Mouse (Mus musculus) midbrain, embryonic 13.5 days (tissue): ENCODE measurements around the gene Timeless. TPM values are rescaled to one million over a fixed set of nuclear protein-coding genes. Genes with fewer than 3 reads are reported as not detected.
"Not testable (repeated sequence)": the region's sequence is repeated elsewhere in the genome, so short reads cannot be mapped to it uniquely, and the experiment has no call there.

Experiments used
- ATAC-seq: fragments of 200-750 bp; cut with Nextera tagmentation; 2 replicates; pipeline ENCODE4 v1.8.0; 2017; ENCODE audit warnings: mild to moderate bottlenecking, moderate TSS enrichment, moderate library complexity
- H3K27ac ChIP-seq: fragments of 300-500 bp; sonication (generic); 2 replicates; pipeline ENCODE4 v1.5.1; 2015; ENCODE audit warnings: inconsistent platforms, mild to moderate bottlenecking, moderate library complexity
- H3K27me3 ChIP-seq: fragments of 300-500 bp; sonication (generic); 2 replicates; pipeline ENCODE4 v1.6.1; 2015; ENCODE audit warnings: mild to moderate bottlenecking, inconsistent platforms
- H3K36me3 ChIP-seq: fragments of 300-500 bp; sonication (generic); 2 replicates; pipeline ENCODE4 v1.6.1; 2015; ENCODE audit warnings: mild to moderate bottlenecking, inconsistent platforms
- H3K4me1 ChIP-seq: fragments of 300-500 bp; sonication (generic); replicated peaks from 2 replicates; pipeline ENCODE4 v1.6.1; 2015; ENCODE audit warnings: inconsistent platforms
- H3K4me2 ChIP-seq: fragments of 300-500 bp; sonication (generic); replicated peaks from 2 replicates; pipeline ENCODE4 v1.6.1; 2015; ENCODE audit warnings: moderate library complexity, mild to moderate bottlenecking, inconsistent platforms
- H3K4me3 ChIP-seq: fragments of 300-500 bp; sonication (generic); replicated peaks from 2 replicates; pipeline ENCODE4 v1.5.1; 2015; ENCODE audit warnings: mild to moderate bottlenecking, inconsistent platforms
- H3K9ac ChIP-seq: fragments of 300-500 bp; sonication (generic); replicated peaks from 2 replicates; pipeline ENCODE4 v1.6.1; 2015; ENCODE audit warnings: mild to moderate bottlenecking, inconsistent platforms
- H3K9me3 ChIP-seq: fragments of 300-500 bp; sonication (generic); 2 replicates; pipeline ENCODE4 v1.6.1; 2016; ENCODE audit warnings: mild to moderate bottlenecking, inconsistent platforms
- WGBS: fragments of 180-500 bp; shearing (Covaris S2); methylation state at CpG from one replicate; pipeline ENCODE4 v1.1.7; 2015; 5-methylcytosine and 5-hydroxymethylcytosine counted together
- polyA plus RNA-seq: library from polyadenylated mRNA; unstranded; fragments of >200 nt; fragmentation: Nextera tagmentation; extraction: Ambion mirVana; gene quantifications from 2 replicates; pipeline ENCODE4 v1.2.1, GENCODE M21; 2015

The Timeless gene
- polyA plus RNA-seq, 1 experiment from 2014 or later = 28.6 TPM

DNA sequence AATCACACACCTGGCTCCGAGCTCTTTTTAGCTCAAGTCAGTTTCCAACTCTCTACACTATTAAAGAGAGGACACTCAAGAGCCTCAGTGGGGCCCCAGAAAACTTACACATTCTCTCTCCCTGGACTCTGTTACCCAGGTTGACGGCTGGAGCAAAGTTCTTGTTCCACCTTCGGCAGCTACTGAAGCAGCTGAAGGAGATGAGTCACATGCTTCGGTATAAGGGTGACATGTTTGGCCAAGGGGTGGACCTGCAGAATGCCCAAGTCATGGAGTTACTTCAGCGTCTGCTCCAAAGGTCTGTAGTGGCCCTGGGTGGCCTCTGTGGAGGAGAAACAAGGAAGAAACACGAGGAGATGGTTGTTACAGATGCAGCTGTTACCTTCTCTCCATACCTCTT is 49.1 kb downstream of the Timeless start:
- Histone ChIP-seq H3K9me3 (no peaks in the 10 kb centered on the region), H3K36me3 (peaks cover 75% of the 10 kb centered on the region), H3K27ac (no peak overlapping the region), H3K4me3 (no peak overlapping the region), H3K4me1 (no peaks in the 10 kb centered on the region), H3K27me3 (no peaks in the 10 kb centered on the region), H3K9ac (no peak overlapping the region), H3K4me2 (no peak overlapping the region)
- no peak for ATAC-seq
- WGBS = 90% methylated on average over 6 of the region's 6 CpGs

DNA sequence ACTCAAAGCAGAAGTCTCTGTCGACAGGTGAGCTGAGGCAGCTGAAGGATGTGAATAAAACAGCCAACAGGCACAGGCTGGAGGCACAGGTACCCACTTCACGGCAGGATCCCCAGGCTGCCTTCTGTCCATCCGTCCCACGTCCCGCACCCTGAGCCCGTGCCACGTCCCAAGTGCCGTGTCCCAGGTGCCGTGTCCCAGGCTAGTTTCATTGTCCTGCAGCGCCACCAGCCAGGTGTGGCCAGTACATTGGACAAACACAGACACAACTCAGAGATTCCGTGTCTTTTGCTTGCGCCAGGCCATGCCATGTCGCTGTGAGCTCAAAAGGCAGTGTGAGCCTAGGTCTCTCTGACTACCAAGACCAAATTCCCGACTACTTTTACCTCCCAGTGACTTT is 49.8 kb downstream of the Timeless start:
- Histone ChIP-seq H3K4me2 (no peak overlapping the region), H3K27ac (no peak overlapping the region), H3K36me3 (peaks cover 78% of the 10 kb centered on the region), H3K9ac (no peak overlapping the region), H3K4me1 (no peaks in the 10 kb centered on the region), H3K27me3 (no peaks in the 10 kb centered on the region), H3K4me3 (no peak overlapping the region), H3K9me3 (no peaks in the 10 kb centered on the region)
- 96% methylated on average over 14 of the region's 14 CpGs for WGBS
- no peak for ATAC-seq

DNA sequence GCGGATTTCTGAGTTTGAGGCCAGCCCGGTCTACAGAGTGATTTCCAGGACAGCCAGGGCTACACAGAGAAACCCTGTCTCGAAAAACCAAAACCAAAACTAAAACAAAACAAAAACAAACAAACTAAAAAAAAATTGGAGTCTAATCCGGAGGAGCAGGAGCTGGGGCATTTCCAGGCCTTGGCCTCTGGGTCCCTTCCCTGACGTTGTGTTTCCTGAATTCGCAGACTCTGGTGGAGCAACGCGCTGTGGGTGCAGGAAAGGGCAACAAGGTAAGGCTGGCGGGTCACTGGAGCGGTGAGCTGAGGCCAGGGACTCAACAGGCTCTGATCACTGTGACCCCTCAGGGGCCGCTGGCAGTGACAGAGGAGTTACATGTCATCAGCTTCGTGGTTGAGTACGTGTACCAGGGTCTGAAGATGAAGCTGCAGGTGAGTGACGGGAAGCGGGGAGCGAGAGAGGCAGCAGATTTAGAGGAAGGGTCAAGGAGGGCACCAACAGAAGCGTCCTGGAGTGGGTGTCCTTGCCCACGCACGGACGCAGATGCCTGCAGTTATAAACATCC is 51.1 kb downstream of the Timeless start:
- H3K9ac ChIP-seq = no peak overlapping the region
- no peak overlapping the region for H3K4me2 ChIP-seq
- H3K4me3 ChIP-seq = no peak overlapping the region
- H3K4me1 ChIP-seq = no peaks in the 10 kb centered on the region
- H3K27me3 ChIP-seq = no peaks in the 10 kb centered on the region
- no peaks in the 10 kb centered on the region for H3K9me3 ChIP-seq
- H3K27ac ChIP-seq = no peak overlapping the region
- peaks cover 74% of the 10 kb centered on the region for H3K36me3 ChIP-seq
- WGBS = 90% methylated on average over 20 of the region's 20 CpGs
- ATAC-seq = no peak

DNA sequence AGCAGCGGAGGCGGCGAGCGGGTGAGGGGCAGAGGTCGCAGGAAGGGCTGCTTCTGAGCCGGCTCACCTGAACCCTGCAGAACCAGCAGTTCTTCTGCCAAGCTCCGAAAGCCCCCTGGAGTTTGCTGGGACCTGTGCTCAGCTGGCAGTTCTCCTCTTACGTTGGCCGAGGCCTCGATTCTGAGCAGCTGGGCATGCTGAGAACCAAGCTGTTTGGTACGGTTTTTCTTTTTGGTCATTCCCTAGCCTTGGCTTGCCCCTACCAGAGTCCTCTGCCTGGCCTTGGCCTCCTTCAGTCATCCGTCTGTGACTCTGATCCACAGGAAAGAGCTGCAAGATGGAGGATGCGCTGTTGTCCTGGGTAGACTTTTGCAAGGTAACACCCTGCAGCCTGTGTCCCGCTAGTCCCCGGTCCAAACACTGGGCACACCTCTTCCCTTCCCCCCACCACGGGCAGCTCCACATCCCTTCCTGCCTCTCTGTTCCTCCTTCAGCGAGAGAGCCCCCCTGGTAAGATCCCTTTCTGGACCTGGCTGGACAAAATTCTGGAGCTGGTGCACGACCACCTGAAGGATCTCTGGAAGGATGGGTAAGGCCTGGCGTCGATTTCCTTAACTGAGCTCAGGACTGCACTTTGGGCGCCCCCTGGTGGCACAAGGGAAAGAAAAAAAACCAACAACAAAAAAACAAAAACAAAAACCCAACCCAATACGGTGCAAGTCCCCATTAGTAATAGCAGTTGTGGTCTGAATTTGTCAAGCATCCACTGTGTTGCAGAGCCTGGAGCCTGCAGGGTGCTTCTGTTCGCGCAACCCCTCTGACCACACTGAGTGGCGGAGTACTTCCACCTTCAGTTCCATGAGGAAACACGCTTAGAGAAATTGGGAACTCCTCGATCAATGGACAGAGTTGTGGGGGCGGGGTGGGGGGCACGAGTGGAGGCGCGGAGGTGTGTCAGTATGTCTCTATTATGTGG is 52.0 kb downstream of the Timeless start:
- H3K9me3 ChIP-seq = no peaks in the 10 kb centered on the region
- H3K27me3 ChIP-seq = no peaks in the 10 kb centered on the region
- no peaks in the 10 kb centered on the region for H3K4me1 ChIP-seq
- peak; percentile 70 for ATAC-seq
- WGBS = 63% methylated on average over 31 of the region's 31 CpGs
- H3K36me3 ChIP-seq = peaks cover 73% of the 10 kb centered on the region
- H3K4me2 ChIP-seq = no peak overlapping the region
- H3K9ac ChIP-seq = no peak overlapping the region; the same call in 1 of the 2 replicates
- H3K27ac ChIP-seq = no peak overlapping the region
- H3K4me3 ChIP-seq = no peak overlapping the region

DNA sequence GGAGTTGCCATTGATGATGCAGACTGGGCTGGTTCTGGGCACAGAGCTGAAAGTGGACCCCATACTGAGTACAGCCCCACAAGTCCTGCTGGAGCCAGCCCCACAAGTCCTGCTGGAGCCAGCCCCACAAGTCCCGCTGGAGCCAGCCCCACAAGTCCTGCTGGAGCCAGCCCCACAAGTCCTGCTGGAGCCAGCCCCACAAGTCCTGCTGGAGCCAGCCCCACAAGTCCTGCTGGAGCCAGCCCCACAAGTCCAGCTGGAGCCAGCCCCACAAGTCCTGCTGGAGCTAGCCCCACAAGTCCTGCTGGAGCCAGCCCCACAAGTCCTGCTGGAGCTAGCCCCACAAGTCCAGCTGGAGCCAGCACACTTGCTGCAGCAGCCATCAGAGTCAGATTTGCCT is 58.7 kb downstream of the Timeless start:
- WGBS = 65% methylated on average over 1 of the region's 1 CpGs
- H3K36me3 ChIP-seq = peaks cover 53% of the 10 kb centered on the region
- not testable (repeated sequence) for H3K4me1 ChIP-seq, ATAC-seq, H3K4me3 ChIP-seq, H3K27me3 ChIP-seq, H3K9ac ChIP-seq, H3K9me3 ChIP-seq, H3K4me2 ChIP-seq, H3K27ac ChIP-seq

DNA sequence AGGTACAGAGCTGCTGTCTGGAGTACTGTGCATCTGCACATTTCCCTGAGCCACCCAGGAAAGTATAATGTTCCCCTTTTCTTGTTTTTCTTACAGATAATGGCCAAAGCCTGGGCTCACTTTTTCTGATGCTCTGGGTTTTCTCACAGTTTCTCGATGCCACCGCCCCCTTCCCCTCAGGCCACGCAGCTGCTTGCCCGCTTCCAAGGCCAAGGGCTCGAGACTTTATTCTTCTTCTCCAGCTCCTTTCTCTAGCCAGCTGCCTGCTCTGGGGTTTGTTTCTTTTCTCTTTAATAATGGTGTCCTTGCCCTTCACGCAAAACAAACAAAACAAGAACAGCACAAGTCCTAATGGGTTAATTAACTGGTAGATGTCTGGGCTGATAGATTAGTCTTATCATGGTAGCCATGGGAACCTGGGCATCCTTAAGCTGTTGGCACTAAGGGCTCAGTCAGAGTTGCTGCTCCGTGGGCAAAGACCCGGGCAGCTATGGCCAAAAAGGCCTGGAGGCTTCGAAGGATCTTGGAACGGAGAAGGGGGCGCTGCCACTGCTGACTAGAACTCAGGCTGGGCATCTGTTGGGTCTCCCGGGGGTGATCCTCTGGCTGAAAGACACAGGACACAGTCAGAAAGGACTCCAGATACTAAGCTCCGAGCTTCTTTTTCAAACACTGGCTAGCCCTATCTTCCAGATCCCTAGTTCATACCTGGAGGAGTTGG is 64.7 kb downstream of the Timeless start:
- H3K36me3 ChIP-seq = peaks cover 14% of the 10 kb centered on the region
- no peak overlapping the region for H3K9ac ChIP-seq
- WGBS = 71% methylated on average over 13 of the region's 13 CpGs
- no peaks in the 10 kb centered on the region for H3K27me3 ChIP-seq
- H3K4me3 ChIP-seq = no peak overlapping the region
- no peaks in the 10 kb centered on the region for H3K9me3 ChIP-seq
- H3K27ac ChIP-seq = no peak overlapping the region
- no peak for ATAC-seq
- H3K4me1 ChIP-seq = 0 out of 2 replicates have a peak, but pooled peaks cover 5% of the 10 kb centered on the region
- no peak overlapping the region for H3K4me2 ChIP-seq

DNA sequence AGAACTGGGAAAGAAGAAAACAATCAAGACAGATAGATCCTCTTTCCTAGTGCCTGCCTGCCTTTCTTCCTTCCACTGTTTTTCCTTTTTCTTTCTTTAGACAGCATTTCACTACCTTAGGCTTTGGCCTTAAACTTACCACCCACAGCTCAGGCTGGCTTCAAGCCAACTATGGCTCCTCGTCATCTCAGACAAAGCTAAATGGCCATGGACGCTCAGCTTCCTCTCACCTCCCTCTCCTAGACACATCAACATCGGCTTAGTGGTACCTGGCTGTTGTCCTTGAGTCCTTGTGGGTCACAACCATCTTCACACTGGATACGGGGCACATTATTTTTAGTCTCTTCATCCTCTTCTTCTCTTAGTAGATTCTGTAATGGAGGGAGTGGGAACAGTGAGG is 65.4 kb downstream of the Timeless start:
- H3K9me3 ChIP-seq = no peaks in the 10 kb centered on the region
- peaks cover 9% of the 10 kb centered on the region for H3K36me3 ChIP-seq
- H3K27ac ChIP-seq = no peak overlapping the region
- no peak overlapping the region for H3K9ac ChIP-seq
- H3K27me3 ChIP-seq = no peaks in the 10 kb centered on the region
- H3K4me3 ChIP-seq = no peak overlapping the region
- no peak overlapping the region for H3K4me2 ChIP-seq
- H3K4me1 ChIP-seq = peaks cover 7% of the 10 kb centered on the region
- 81% methylated on average over 4 of the region's 4 CpGs for WGBS
- no peak for ATAC-seq

DNA sequence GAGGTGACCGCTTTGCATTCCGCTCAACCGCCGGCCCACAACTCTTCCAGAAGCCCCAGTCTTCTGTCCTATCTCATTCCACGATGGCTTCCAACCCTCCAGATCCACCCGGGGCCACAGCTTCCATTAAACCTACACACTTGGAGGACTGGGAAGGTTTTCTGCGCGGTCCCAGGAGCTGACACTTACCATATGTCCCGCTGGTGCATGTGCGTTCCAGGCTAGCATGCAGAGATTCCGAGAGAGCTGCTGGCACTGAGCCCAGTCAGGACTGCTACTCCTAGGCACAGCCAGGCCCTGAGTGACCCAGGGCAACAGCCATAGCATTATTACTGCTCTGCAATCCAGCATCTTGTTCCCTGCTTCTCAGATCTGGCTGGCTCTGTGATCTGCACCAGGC is 65.8 kb downstream of the Timeless start:
- no peaks in the 10 kb centered on the region for H3K9me3 ChIP-seq
- H3K9ac ChIP-seq = 0 out of 2 replicates have a peak overlapping the region, but pooled peaks have one; percentile 14
- no peak for ATAC-seq
- peaks cover 5% of the 10 kb centered on the region; the same call in 1 of the 2 replicates for H3K36me3 ChIP-seq
- no peak overlapping the region for H3K4me3 ChIP-seq
- no peak overlapping the region for H3K4me2 ChIP-seq
- WGBS = 83% methylated on average over 11 of the region's 11 CpGs
- peaks cover 11% of the 10 kb centered on the region for H3K4me1 ChIP-seq
- H3K27me3 ChIP-seq = no peaks in the 10 kb centered on the region
- no peak overlapping the region for H3K27ac ChIP-seq

DNA sequence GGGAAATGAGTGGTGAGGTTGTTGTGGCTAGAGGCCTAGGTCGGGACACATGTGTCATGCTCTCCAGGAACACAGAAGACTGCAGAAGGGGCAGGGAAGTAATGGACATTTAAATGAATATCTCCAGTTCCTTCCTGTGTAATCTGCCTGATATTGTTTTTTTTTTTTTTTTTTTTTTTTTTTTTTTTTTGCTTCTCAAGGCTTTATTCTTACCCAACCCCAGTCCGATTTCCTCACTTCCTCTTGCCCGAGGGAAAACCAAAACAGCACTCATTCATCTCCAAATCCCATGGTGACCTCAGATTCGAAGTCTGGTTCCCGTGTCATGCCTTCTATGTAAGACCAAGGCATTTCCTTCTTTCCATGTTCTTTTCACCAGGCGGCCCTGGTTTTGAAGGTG is 66.4 kb downstream of the Timeless start:
- H3K27me3 ChIP-seq = no peaks in the 10 kb centered on the region
- ATAC-seq = no peak
- peaks cover 12% of the 10 kb centered on the region for H3K4me1 ChIP-seq
- H3K27ac ChIP-seq = no peak overlapping the region
- WGBS = 78% methylated on average over 6 of the region's 6 CpGs
- no peaks in the 10 kb centered on the region for H3K36me3 ChIP-seq
- H3K9ac ChIP-seq = 0 out of 2 replicates have a peak overlapping the region, but pooled peaks have one; percentile 14
- no peak overlapping the region for H3K4me3 ChIP-seq
- no peak overlapping the region for H3K4me2 ChIP-seq
- no peaks in the 10 kb centered on the region for H3K9me3 ChIP-seq

DNA sequence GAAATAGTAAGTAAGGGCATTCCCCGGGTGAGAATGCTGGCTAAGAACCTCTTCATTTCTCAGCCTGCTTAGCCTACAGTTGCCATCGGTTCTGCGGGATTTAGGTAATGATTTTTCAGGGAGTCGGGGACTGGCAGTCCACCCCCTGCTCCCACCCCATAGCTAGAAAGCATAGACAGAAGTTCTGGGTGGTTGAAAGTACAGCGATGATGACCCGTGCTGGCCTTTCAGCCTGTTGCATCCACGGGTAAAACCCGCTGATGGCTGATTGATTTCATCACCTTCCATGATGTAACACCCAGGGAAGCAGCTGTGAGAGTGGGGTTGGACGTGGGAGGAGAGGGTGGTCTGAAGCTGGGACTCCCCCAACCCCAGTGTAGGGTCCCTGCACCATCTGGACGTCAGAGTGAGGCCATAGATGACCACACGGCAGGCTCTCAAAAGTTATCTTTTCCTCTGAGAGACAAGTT is 66.9 kb downstream of the Timeless start, which contains the start of gene Il23a:
TSS of gene Il23a (minus strand) at position 51 of the 470 bp plus-strand sequence.
- no peaks in the 10 kb centered on the region for H3K27me3 ChIP-seq
- 88% methylated on average over 11 of the region's 11 CpGs for WGBS
- H3K4me2 ChIP-seq = no peak within 1 kb of the TSS
- peaks cover 14% of the 10 kb centered on the region for H3K4me1 ChIP-seq
- no peak within 1 kb of the TSS for H3K27ac ChIP-seq
- H3K9me3 ChIP-seq = no peaks in the 10 kb centered on the region
- H3K36me3 ChIP-seq = no peaks in the 10 kb centered on the region
- H3K4me3 ChIP-seq = no peak within 1 kb of the TSS
- H3K9ac ChIP-seq = 0 out of 2 replicates have a peak within 1 kb of the TSS, but pooled peaks have one; percentile 14
- no peak for ATAC-seq

DNA sequence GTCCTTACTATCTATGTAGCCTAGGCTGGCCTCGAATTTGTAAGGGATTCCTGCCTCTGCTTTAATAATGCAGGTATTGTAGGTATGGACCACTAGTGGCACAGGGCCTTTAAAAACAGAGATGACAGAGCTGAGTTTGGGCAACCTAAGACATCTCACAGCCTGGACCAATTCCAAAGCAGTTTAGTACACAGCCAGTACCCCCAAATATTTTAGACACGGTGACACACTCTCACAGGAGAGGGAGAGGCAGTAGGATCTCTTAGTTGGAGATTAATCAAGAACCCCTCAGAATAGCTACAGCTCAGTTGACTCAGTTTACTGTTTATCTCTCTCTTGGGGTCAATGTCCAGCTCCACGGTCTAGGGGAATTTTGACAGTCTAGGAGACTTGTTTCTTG is 70.5 kb downstream of the Timeless start:
- H3K9me3 ChIP-seq = no peaks in the 10 kb centered on the region
- H3K4me1 ChIP-seq = peaks cover 21% of the 10 kb centered on the region
- H3K36me3 ChIP-seq = no peaks in the 10 kb centered on the region
- ATAC-seq = no peak
- H3K9ac ChIP-seq = peak overlapping the region; percentile 85
- H3K4me3 ChIP-seq = peak overlapping the region; percentile 59
- H3K27me3 ChIP-seq = no peaks in the 10 kb centered on the region
- 44% methylated on average over 3 of the region's 3 CpGs for WGBS
- H3K27ac ChIP-seq = peak overlapping the region; percentile 95
- H3K4me2 ChIP-seq = peak overlapping the region; percentile 74
